Mouse (Mus musculus) adrenal gland, adult 8-10 months (tissue): Measurements from ENCODE around the gene Rtn4. TPM values are rescaled to one million over a fixed set of nuclear protein-coding genes. Genes with fewer than 3 reads are reported as not detected.
"Not testable (repeated sequence)": the region's sequence is repeated elsewhere in the genome, so short reads cannot be mapped to it uniquely, and the experiment has no call there.

Source experiments
- DNase-seq: peaks from one replicate; pipeline ENCODE4 v3.0.0; 2022
- total RNA-seq, 4 experiments: library from RNA; stranded (reverse); gene quantifications; 2 replicates each; pipeline ENCODE4 v1.2.4; 2022

Gene Rtn4
- total RNA-seq = 100 to 1,000 TPM; 226 to 575 (median 412) TPM

- DNase-seq = peak; percentile 98
Measured at GRCm38 (mm10) chr11:29692683-29693272, at the start of gene Rtn4. Rtn4 (plus strand) TSS chr11:29692947.

GRCm38 (mm10) chr11:29644421-29644820 is 48.3 kb upstream of the Rtn4 start:
- no peak for DNase-seq

- DNase-seq = peak; percentile 24
Measured at GRCm38 (mm10) chr11:29645411-29646066, 47.2 kb upstream of the Rtn4 start.

GRCm38 (mm10) chr11:29647568-29648319 is 45.0 kb upstream of the Rtn4 start:
- peak; percentile 38 for DNase-seq

- DNase-seq = not testable (repeated sequence)
Measured at GRCm38 (mm10) chr11:29655381-29655780, 37.4 kb upstream of the Rtn4 start.

GRCm38 (mm10) chr11:29660740-29661139 is 32.0 kb upstream of the Rtn4 start:
- DNase-seq = no peak

GRCm38 (mm10) chr11:29667634-29668033 is 25.1 kb upstream of the Rtn4 start:
- DNase-seq = no peak

- DNase-seq = no peak
Measured at GRCm38 (mm10) chr11:29669706-29670105, 23.0 kb upstream of the Rtn4 start.

- no peak for DNase-seq
Measured at GRCm38 (mm10) chr11:29673359-29673758, 19.4 kb upstream of the Rtn4 start.

- no peak for DNase-seq
Measured at GRCm38 (mm10) chr11:29676718-29677117, 16.0 kb upstream of the Rtn4 start.

- DNase-seq = no peak
Measured at GRCm38 (mm10) chr11:29679942-29680341, 12.8 kb upstream of the Rtn4 start.

GRCm38 (mm10) chr11:29680771-29681170 is 12.0 kb upstream of the Rtn4 start:
- no peak for DNase-seq

GRCm38 (mm10) chr11:29684272-29684671 is 8.5 kb upstream of the Rtn4 start:
- no peak for DNase-seq

- DNase-seq = no peak
Measured at GRCm38 (mm10) chr11:29686176-29686575, 6.6 kb upstream of the Rtn4 start.

GRCm38 (mm10) chr11:29691556-29691955 is 1.2 kb upstream of the Rtn4 start:
- no peak for DNase-seq

GRCm38 (mm10) chr11:29692111-29692682 is 550 bp upstream of the Rtn4 start:
- peak; percentile 78 for DNase-seq

GRCm38 (mm10) chr11:29693576-29694410 is 1.0 kb downstream of the Rtn4 start:
- peak; percentile 81 for DNase-seq

GRCm38 (mm10) chr11:29694754-29695153 is 2.0 kb downstream of the Rtn4 start:
- no peak for DNase-seq

GRCm38 (mm10) chr11:29702721-29703120 is 10.0 kb downstream of the Rtn4 start:
- no peak for DNase-seq

- DNase-seq = no peak
Measured at GRCm38 (mm10) chr11:29705263-29705662, 12.5 kb downstream of the Rtn4 start.

- DNase-seq = no peak
Measured at GRCm38 (mm10) chr11:29706845-29707244, 14.1 kb downstream of the Rtn4 start.

- no peak for DNase-seq
Measured at GRCm38 (mm10) chr11:29709512-29709911, 16.8 kb downstream of the Rtn4 start.
